Mouse (Mus musculus) neural tube, embryonic 13.5 days (tissue): ENCODE data around the gene Panx1. TPM values are rescaled to one million over a fixed set of nuclear protein-coding genes. Genes with fewer than 3 reads are reported as not detected.

Experiments used
- ATAC-seq: fragments of 200-750 bp; cut with Nextera tagmentation; 2 replicates; pipeline ENCODE4 v1.8.0; 2017; ENCODE audit warnings: low read depth, mild to moderate bottlenecking, moderate TSS enrichment, moderate library complexity
- H3K27ac ChIP-seq: fragments of 300-500 bp; sonication (generic); replicated peaks from 2 replicates; pipeline ENCODE4 v1.5.1; 2015; ENCODE audit warnings: moderate library complexity, mild to moderate bottlenecking, inconsistent platforms
- H3K27me3 ChIP-seq: fragments of 300-500 bp; sonication (generic); 2 replicates; pipeline ENCODE4 v1.6.1; 2015; ENCODE audit warnings: mild to moderate bottlenecking, inconsistent platforms
- H3K36me3 ChIP-seq: fragments of 300-500 bp; sonication (generic); 2 replicates; pipeline ENCODE4 v1.6.1; 2015; ENCODE audit warnings: mild to moderate bottlenecking, inconsistent platforms
- H3K4me1 ChIP-seq: fragments of 300-500 bp; sonication (generic); replicated peaks from 2 replicates; pipeline ENCODE4 v1.6.1; 2015; ENCODE audit warnings: inconsistent platforms
- H3K4me2 ChIP-seq: fragments of 300-500 bp; sonication (generic); 2 replicates; pipeline ENCODE4 v1.6.1; 2015; ENCODE audit warnings: inconsistent platforms, mild to moderate bottlenecking, moderate library complexity
- H3K4me3 ChIP-seq: fragments of 300-500 bp; sonication (generic); 2 replicates; pipeline ENCODE4 v1.5.1; 2015; ENCODE audit warnings: mild to moderate bottlenecking, inconsistent platforms
- H3K9ac ChIP-seq: fragments of 300-500 bp; sonication (generic); 2 replicates; pipeline ENCODE4 v1.6.1; 2015; ENCODE audit warnings: moderate library complexity, mild to moderate bottlenecking, inconsistent platforms
- H3K9me3 ChIP-seq: fragments of 300-500 bp; sonication (generic); 2 replicates; pipeline ENCODE4 v1.6.1; 2016; ENCODE audit warnings: inconsistent platforms
- WGBS: fragments of 180-500 bp; shearing (Covaris S2); methylation state at CpG from one replicate; pipeline ENCODE4 v1.1.7; 2015; 5-methylcytosine and 5-hydroxymethylcytosine counted together
- polyA plus RNA-seq: library from polyadenylated mRNA; unstranded; fragments of >200 nt; fragmentation: Nextera tagmentation; extraction: Ambion mirVana; gene quantifications from 2 replicates; pipeline ENCODE4 v1.2.1, GENCODE M21; 2015

The Panx1 gene
- polyA plus RNA-seq, 1 experiment from 2014 or later = 157 TPM

GRCm38 (mm10) chr9:14954659-14955058, 90.6 kb downstream of the Panx1 start:
- Histone ChIP-seq H3K9ac (no peak overlapping the region), H3K9me3 (no peaks in the 10 kb centered on the region), H3K36me3 (no peaks in the 10 kb centered on the region), H3K4me1 (0 out of 2 replicates have a peak, but pooled peaks cover 7% of the 10 kb centered on the region), H3K4me3 (no peak overlapping the region), H3K27me3 (no peaks in the 10 kb centered on the region), H3K4me2 (no peak overlapping the region), H3K27ac (no peak overlapping the region)
- 67% methylated on average over 1 of the region's 1 CpGs for WGBS
- no peak for ATAC-seq

Other genes starting within 250 kb of the Panx1 start
- gene Gpr83, start 185.3 kb downstream of the Panx1 start, polyA plus RNA-seq = 0.43 and 0.55 TPM in 2 replicates
- gene Izumo1r, start 141.5 kb downstream of the Panx1 start, polyA plus RNA-seq = not detected in 2 replicates
- not detected in 2 replicates for gene Hephl1, start 66.6 kb upstream of the Panx1 start, polyA plus RNA-seq
- 16.4 and 19.7 TPM in 2 replicates for gene Vstm5, start 193.6 kb upstream of the Panx1 start, polyA plus RNA-seq
- gene Med17, start 234.5 kb upstream of the Panx1 start, polyA plus RNA-seq = 37.9 and 41.0 TPM in 2 replicates